14 mouse cellular contexts compared by ENCODE assay signal in genomic region chr10:43292454-43292853, GRCm38 (mm10).
DNase-seq lines count a peak whose midpoint lies in the region; ATAC-seq and TF ChIP-seq lines count a peak whose summit lies in the region.
"Had no signal": no experiment of that assay in that cellular context is flagged by ENCODE, and none has a peak within 500 bp of the region (broad histone marks: within the 10 kb centered on the region; RNA-seq: fewer than 3 reads in every experiment).

No protein-coding gene starts in this region.

- 74% methylated on average over 4 of the region's 4 CpGs for WGBS in midbrain, embryonic 11.5 days
- WGBS in midbrain, embryonic 15.5 days: 77% methylated on average over 4 of the region's 4 CpGs

- H3K9me3 ChIP-seq in midbrain, embryonic 11.5 days (ENCODE audit: control insufficient read depth, low read length): no peaks in the 10 kb centered on the region
- no peaks in the 10 kb centered on the region for H3K9me3 ChIP-seq in midbrain, embryonic 15.5 days
- no peaks in the 10 kb centered on the region for H3K9me3 ChIP-seq in ES-E14 (ENCODE audit: control insufficient read depth, insufficient read depth, low read depth, low read length)
- H3K9me3 ChIP-seq: forebrain, embryonic 10.5 days; midbrain, embryonic 10.5 days had no signal

- H3K27me3 ChIP-seq in midbrain, embryonic 11.5 days (ENCODE audit: control insufficient read depth, insufficient read depth, low read length): no peaks in the 10 kb centered on the region
- no peaks in the 10 kb centered on the region for H3K27me3 ChIP-seq in midbrain, embryonic 15.5 days (replicated peaks)

- DNase-seq in midbrain, embryonic 11.5 days (ENCODE audit: low spot score, missing footprints): peak; percentile 76
- DNase-seq in ES-E14 (ENCODE audit: low read depth, low spot score): no peak
- no peak for DNase-seq in kidney, adult 8-10 months
- DNase-seq: adrenal gland, postnatal 14 days; cerebellum, adult 11 months; kidney, postnatal 36 days; spleen, adult 18-20 months had no signal

- no peak for ATAC-seq in midbrain, embryonic 11.5 days (ENCODE audit: low FRiP score)
- no peak for ATAC-seq in midbrain, embryonic 15.5 days (replicated peaks)
- ATAC-seq in common myeloid progenitor, adult 5-6 weeks (replicated peaks; ENCODE audit: low read depth, poor library complexity, severe bottlenecking): 0 out of 2 replicates have a peak, but pooled peaks have one; percentile 52
- peak; percentile 57; the same call in 1 of the 2 replicates for ATAC-seq in megakaryocyte-erythroid progenitor cell, adult 5-6 weeks (replicated peaks; ENCODE audit: low FRiP score, low TSS enrichment, poor library complexity, severe bottlenecking)
- ATAC-seq in activated CD4-positive, CD25-positive, alpha-beta regulatory T cell, adult 4 months: no peak
- ATAC-seq: hindbrain, embryonic 16.5 days had no signal

- H3K4me3 ChIP-seq in midbrain, embryonic 11.5 days (ENCODE audit: low read depth, low read length): no peak overlapping the region
- no peak overlapping the region for H3K4me3 ChIP-seq in midbrain, embryonic 15.5 days
- no peak overlapping the region for H3K4me3 ChIP-seq in ES-E14 (ENCODE audit: insufficient read depth in 1 of 2, low read depth in 1 of 2, low read length in 2 of 2, poor library complexity in 1 of 2, severe bottlenecking in 1 of 2)
- H3K4me3 ChIP-seq: forebrain, embryonic 10.5 days; midbrain, embryonic 10.5 days had no signal

- no peak overlapping the region for H3K27ac ChIP-seq in midbrain, embryonic 11.5 days (ENCODE audit: low read depth, low read length)
- H3K27ac ChIP-seq in midbrain, embryonic 15.5 days: no peak overlapping the region
- no peak overlapping the region for H3K27ac ChIP-seq in ES-E14 (ENCODE audit: insufficient read depth, low read depth, low read length, poor library complexity, severe bottlenecking)
- H3K27ac ChIP-seq: forebrain, embryonic 10.5 days; midbrain, embryonic 10.5 days had no signal

- H3K9ac ChIP-seq in midbrain, embryonic 11.5 days (ENCODE audit: low read length): no peak overlapping the region
- no peak overlapping the region for H3K9ac ChIP-seq in midbrain, embryonic 15.5 days
- no peak overlapping the region for H3K9ac ChIP-seq in ES-E14 (ENCODE audit: insufficient read depth, low read depth, low read length, poor library complexity, severe bottlenecking)

- H3K4me2 ChIP-seq in midbrain, embryonic 11.5 days: no peak overlapping the region
- no peak overlapping the region for H3K4me2 ChIP-seq in midbrain, embryonic 15.5 days

- no peaks in the 10 kb centered on the region for H3K36me3 ChIP-seq in midbrain, embryonic 11.5 days (ENCODE audit: control insufficient read depth, insufficient read depth, low read length)
- H3K36me3 ChIP-seq in midbrain, embryonic 15.5 days (replicated peaks): no peaks in the 10 kb centered on the region
- H3K36me3 ChIP-seq in ES-E14 (ENCODE audit: control insufficient read depth, insufficient read depth, low read length, poor library complexity, severe bottlenecking): no peaks in the 10 kb centered on the region
- H3K36me3 ChIP-seq: forebrain, embryonic 10.5 days; midbrain, embryonic 10.5 days had no signal

- in situ Hi-C loops in ES-E14 (cut with MboI; ENCODE audit: low sequenced_read_pairs in 2 of 2, unreplicated experiment in 2 of 2): no loop called here

- no peaks in the 10 kb centered on the region for H3K4me1 ChIP-seq in midbrain, embryonic 11.5 days (ENCODE audit: control insufficient read depth, insufficient read depth, low read length)
- H3K4me1 ChIP-seq in midbrain, embryonic 15.5 days: 0 out of 2 replicates have a peak, but pooled peaks cover 6% of the 10 kb centered on the region
- no peaks in the 10 kb centered on the region for H3K4me1 ChIP-seq in ES-E14 (ENCODE audit: control insufficient read depth in 2 of 2, insufficient read depth in 2 of 2, low read length in 2 of 2, poor library complexity in 1 of 2)
- H3K4me1 ChIP-seq: forebrain, embryonic 10.5 days; midbrain, embryonic 10.5 days had no signal

TF ChIP-seq in ES-E14, 5 proteins besides CTCF, POLR2A, EP300 and RAD21:
- TF ChIP-seq MAFK (IDR thresholded peaks at IDR 0.05; ENCODE audit: insufficient read depth, low read depth, low read length) (peak; percentile 92), ZC3H11A (IDR thresholded peaks at IDR 0.05; ENCODE audit: borderline replicate concordance, low read depth, low read length) (no peak)
TF ChIP-seq in ES-E14: peak in this region for 1.

Comparison
In these comparisons a context has a peak if more than half of its experiments do, and no peak if none do; other contexts are left out.
1. ATAC-seq: peak in common myeloid progenitor, adult 5-6 weeks (single experiment) and megakaryocyte-erythroid progenitor cell, adult 5-6 weeks (single experiment); none in midbrain, embryonic 11.5 days (single experiment), midbrain, embryonic 15.5 days (single experiment) and activated CD4-positive, CD25-positive, alpha-beta regulatory T cell, adult 4 months (single experiment).